Mouse (Mus musculus) c-Kit-negative CD71-positive TER-119-positive erythroid progenitor cells, embryonic 14.5 days (primary cell): ENCODE data around the gene Olfr550.
A peak's percentile ranks its signal among the peaks of the same experiment; 100 is the strongest.
"Not testable (repeated sequence)": the region's sequence is repeated elsewhere in the genome, so short reads cannot be mapped to it uniquely, and the experiment has no call there.

Source experiments
- DNase-seq: peaks from one replicate; pipeline ENCODE4 v3.0.0-alpha.2; 2013; ENCODE audit warnings: low read depth, low spot score

Olfr550 gene

GRCm38 (mm10) chr7:102571142-102571541 is at the start of gene Olfr550:
Gene Olfr550, plus strand, starts transcription at chr7:102571442.
- no peak for DNase-seq

- no peak for DNase-seq
Measured at GRCm38 (mm10) chr7:102529052-102529451, 42.2 kb upstream of the Olfr550 start.

DNA sequence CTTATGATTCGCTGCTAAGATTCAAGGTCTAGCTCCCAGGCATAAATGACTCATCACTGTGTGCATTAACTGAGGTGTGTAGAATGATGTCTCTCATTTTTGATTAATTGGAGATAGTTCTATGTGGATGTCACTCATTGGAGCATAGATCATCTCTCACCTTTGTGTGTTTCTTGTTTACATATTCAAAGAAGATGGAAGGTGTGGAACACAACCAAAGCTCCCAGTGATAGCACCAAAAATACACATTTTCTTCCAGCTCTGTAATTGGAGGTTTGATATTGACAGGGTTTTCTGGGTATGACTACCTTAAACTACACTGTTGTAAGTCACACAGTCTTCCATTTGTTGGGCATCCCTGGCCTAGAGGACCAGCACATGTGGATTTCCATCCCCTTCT is 36.8 kb upstream of the Olfr550 start, which contains the start of gene Olfr547:
TSS of gene Olfr547 (plus strand) at position 301 of the 400 bp plus-strand sequence.
- no peak for DNase-seq

GRCm38 (mm10) chr7:102540596-102540995 is 30.6 kb upstream of the Olfr550 start, which contains the start of gene Olfr548-ps1:
Gene Olfr548-ps1, plus strand, starts transcription at chr7:102540896.
- no peak for DNase-seq

GRCm38 (mm10) chr7:102541251-102541650 is 30.0 kb upstream of the Olfr550 start:
- no peak for DNase-seq

DNA sequence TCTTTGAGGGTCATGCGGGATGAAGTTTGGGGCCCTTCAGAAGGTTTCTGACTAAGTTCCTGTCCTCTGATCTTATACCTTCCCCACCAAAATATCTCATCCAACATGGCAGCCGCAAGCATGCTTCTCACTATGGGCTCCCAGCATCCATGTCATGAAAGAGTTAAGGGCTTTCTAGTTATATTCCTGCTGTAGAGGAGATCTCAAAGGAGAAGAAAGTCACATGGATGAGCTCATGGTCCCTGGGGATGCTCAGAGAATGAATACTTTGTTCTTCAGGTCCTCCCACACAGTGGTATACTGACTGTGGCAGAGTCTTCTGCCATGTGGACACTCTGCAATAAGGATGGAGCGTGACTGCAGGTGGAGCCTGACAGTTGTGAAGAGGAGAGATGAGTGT is 21.7 kb upstream of the Olfr550 start, which contains the start of gene Olfr549:
TSS of gene Olfr549 (plus strand) at position 301 of the 400 bp plus-strand sequence.
- no peak for DNase-seq

DNA sequence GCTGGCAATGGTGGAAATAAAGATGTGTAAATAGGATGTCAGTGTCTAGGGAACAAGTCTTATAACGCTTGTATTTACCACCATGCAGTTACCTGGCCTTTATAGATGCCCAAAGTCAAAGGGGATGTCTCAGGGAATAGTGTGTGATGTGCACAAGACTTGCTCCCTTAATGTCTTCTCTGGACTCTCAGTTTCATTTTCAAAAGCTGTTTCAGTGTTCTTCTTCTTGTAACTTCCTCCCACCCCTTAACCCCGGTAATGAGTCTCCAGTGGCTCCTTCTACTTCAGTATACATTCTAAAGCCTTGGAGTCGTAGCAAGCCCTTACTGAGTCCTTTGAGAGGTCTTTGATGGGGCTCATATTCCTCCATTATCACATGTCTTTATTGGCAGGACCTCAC is 18.0 kb upstream of the Olfr550 start:
- DNase-seq: no peak

GRCm38 (mm10) chr7:102564999-102565997 is 5.9 kb upstream of the Olfr550 start, which contains the start of gene Trim21:
Gene Trim21, minus strand, starts transcription at chr7:102565486.
- peak; percentile 74 for DNase-seq

GRCm38 (mm10) chr7:102566219-102566618 is 5.0 kb upstream of the Olfr550 start:
- no peak for DNase-seq

DNA sequence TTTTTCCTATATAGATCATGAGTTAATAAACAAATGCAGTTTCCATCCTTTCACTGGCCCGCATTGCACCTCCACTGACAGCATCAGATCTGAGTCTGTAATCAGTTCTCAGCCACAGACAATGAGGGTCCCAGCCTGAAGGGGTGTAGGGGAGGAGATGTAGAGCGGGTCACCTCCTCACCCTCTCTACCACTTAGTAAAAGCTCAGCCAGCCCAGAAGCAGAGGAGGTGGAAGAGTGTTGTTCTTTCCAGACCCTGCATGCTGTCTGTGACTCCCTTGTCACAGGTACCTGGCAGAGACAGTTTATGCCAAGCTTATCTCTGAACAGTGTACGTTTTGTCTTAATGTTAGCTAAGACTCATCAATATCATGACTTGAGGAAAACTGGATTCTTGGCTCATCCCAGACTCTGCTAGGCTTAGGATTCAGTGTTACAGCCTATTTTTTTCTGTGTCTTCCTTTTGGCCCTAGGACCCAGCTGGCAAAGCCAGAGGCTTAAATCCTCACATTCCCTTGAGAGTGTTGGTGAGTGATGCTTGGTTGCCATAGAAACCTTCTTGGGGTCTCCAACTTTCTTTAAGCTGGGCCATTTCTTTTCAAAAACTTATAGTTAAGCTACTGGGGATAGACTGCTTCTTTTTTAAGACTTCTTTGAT is 2.1 kb downstream of the Olfr550 start:
- DNase-seq: no peak

GRCm38 (mm10) chr7:102575998-102576397 is 4.8 kb downstream of the Olfr550 start:
- no peak for DNase-seq

DNA sequence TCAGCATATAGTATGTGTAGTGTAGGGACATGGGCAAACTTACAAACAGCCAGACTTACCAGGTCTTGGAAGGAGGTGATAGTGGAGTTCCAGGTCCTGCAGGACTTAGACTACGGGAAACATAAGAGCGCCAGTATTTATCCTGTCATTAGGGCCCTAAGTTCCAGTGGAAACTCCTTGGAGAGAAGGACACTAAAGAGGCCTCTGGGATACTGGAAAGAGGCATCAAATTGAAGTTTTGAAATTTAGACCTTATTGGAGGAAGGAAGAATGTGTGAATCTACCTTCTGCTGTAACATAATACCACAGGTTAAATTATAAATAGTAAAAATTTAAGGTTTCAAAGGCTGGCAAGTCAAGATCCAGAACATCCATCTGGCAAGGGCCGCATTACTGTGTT is 20.5 kb downstream of the Olfr550 start, which contains the start of gene Olfr551:
TSS of gene Olfr551 (minus strand) at position 101 of the 400 bp plus-strand sequence.
- no peak for DNase-seq

- no peak for DNase-seq
Measured at GRCm38 (mm10) chr7:102597378-102598031, 26.3 kb downstream of the Olfr550 start, which contains the start of gene Olfr552. Gene Olfr552, plus strand, starts transcription at chr7:102597770.

GRCm38 (mm10) chr7:102618118-102618517 is 46.9 kb downstream of the Olfr550 start, which contains the start of gene Olfr553:
Gene Olfr553, minus strand, starts transcription at chr7:102618218.
- DNase-seq: no peak

DNA sequence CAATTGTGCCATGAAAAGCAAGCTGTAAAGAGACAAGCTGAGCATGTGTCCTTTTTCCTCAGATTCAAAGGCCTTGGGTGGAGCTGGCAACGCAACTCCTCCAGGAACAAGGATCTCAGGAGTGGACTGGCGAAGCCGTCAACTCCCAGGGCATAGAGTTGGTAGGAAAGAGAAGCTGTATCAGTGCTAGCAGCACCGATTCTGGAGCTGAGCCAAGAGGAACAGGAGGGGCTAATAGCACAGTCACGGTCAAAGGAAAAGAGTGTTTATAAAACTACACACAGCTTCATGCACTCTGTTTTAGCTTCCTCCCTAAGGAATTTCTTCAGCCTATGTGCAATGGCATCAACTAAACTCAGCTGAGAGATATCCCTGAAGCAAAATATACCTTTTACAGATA is 48.4 kb downstream of the Olfr550 start:
- no peak for DNase-seq

DNA sequence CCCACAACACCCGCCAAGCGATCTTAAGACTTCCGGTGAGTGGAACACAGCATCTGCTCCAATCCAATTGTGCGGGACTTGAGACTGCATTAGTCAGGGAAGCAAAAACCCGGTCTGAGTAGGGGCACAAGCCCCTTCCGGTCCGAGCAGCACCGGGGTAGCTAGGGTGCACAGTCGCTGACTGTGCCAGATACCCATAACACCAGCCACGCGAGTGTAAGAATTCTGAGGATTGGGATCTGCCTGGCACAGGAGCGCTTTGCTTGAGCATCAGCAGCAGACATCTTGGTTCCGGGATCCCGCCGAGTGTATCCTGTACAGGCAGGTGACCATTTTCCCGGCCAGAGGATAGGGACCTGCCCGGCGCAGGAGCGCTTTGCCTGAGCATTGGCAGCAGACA is 49.1 kb downstream of the Olfr550 start:
- not testable (repeated sequence) for DNase-seq
